Mouse (Mus musculus): ENCODE data around the gene Fbf1. TPM values are rescaled to one million over a fixed set of nuclear protein-coding genes. Genes with fewer than 3 reads are reported as not detected.

The Fbf1 gene
- polyA plus RNA-seq, 1 experiment from 2014 or later = 30.6 TPM

GRCm38 (mm10) chr11:116107777-116108285, 60.1 kb downstream of the Fbf1 start:
- Histone ChIP-seq H3K36me3 (peaks cover 13% of the 10 kb centered on the region; the same call in 1 of the 2 replicates), H3K4me3 (peak overlapping the region; percentile 73), H3K4me1 (peaks cover 80% of the 10 kb centered on the region), H3K9me3 (no peaks in the 10 kb centered on the region), H3K27ac (peak overlapping the region; percentile 88), H3K27me3 (ENCODE audit: insufficient read depth, poor library complexity, severe bottlenecking) (peaks cover 64% of the 10 kb centered on the region)
- DNase-seq (ENCODE audit: low spot score) = no peak
- WGBS = 16% methylated on average over 19 of the region's 19 CpGs

- DNase-seq (ENCODE audit: low spot score) = no peak
- Histone ChIP-seq H3K36me3 (peaks cover 13% of the 10 kb centered on the region; the same call in 1 of the 2 replicates), H3K27me3 (ENCODE audit: insufficient read depth, poor library complexity, severe bottlenecking) (peaks cover 64% of the 10 kb centered on the region), H3K4me3 (peak overlapping the region; percentile 73), H3K27ac (peak overlapping the region; percentile 88), H3K9me3 (no peaks in the 10 kb centered on the region), H3K4me1 (peaks cover 84% of the 10 kb centered on the region)
- WGBS = 33% methylated on average over 14 of the region's 14 CpGs
Measured at GRCm38 (mm10) chr11:116106963-116107776, 60.8 kb downstream of the Fbf1 start.

- DNase-seq (ENCODE audit: low spot score) = no peak
- Histone ChIP-seq H3K9me3 (no peaks in the 10 kb centered on the region), H3K27ac (peak overlapping the region; percentile 88), H3K4me1 (peaks cover 92% of the 10 kb centered on the region), H3K27me3 (ENCODE audit: insufficient read depth, poor library complexity, severe bottlenecking) (peaks cover 56% of the 10 kb centered on the region), H3K4me3 (peak overlapping the region; percentile 73), H3K36me3 (peaks cover 13% of the 10 kb centered on the region; the same call in 1 of the 2 replicates)
- WGBS = 25% methylated on average over 32 of the region's 32 CpGs
Measured at GRCm38 (mm10) chr11:116106154-116106962, 61.6 kb downstream of the Fbf1 start.

GRCm38 (mm10) chr11:116105065-116105464, 62.9 kb downstream of the Fbf1 start:
- 77% methylated on average over 2 of the region's 2 CpGs for WGBS
- no peak for DNase-seq (ENCODE audit: low spot score)
- Histone ChIP-seq H3K9me3 (no peaks in the 10 kb centered on the region), H3K27me3 (ENCODE audit: insufficient read depth, poor library complexity, severe bottlenecking) (peaks cover 43% of the 10 kb centered on the region), H3K4me1 (peaks cover 97% of the 10 kb centered on the region), H3K4me3 (no peak overlapping the region), H3K36me3 (peaks cover 13% of the 10 kb centered on the region; the same call in 1 of the 2 replicates), H3K27ac (peak overlapping the region; percentile 88)

- peaks cover 10% of the 10 kb centered on the region; the same call in 1 of the 2 replicates for H3K36me3 ChIP-seq
- H3K9me3 ChIP-seq = no peaks in the 10 kb centered on the region
- H3K4me1 ChIP-seq = peaks cover 97% of the 10 kb centered on the region
- peaks cover 34% of the 10 kb centered on the region for H3K27me3 ChIP-seq (ENCODE audit: insufficient read depth, poor library complexity, severe bottlenecking)
- peak overlapping the region; percentile 25 for H3K4me3 ChIP-seq
- 35% methylated on average over 14 of the region's 14 CpGs for WGBS
- DNase-seq (ENCODE audit: low spot score) = peak; percentile 96
- H3K27ac ChIP-seq = peak overlapping the region; percentile 88
Measured at GRCm38 (mm10) chr11:116104006-116104646, 63.8 kb downstream of the Fbf1 start.

- peak overlapping the region; percentile 25 for H3K4me3 ChIP-seq
- 66% methylated on average over 12 of the region's 12 CpGs for WGBS
Measured at GRCm38 (mm10) chr11:116103572-116103971, 64.4 kb downstream of the Fbf1 start.

GRCm38 (mm10) chr11:116102472-116102871, 65.5 kb downstream of the Fbf1 start:
- WGBS = 53% methylated on average over 4 of the region's 4 CpGs
- H3K36me3 ChIP-seq = peaks cover 10% of the 10 kb centered on the region; the same call in 1 of the 2 replicates
- H3K27ac ChIP-seq = peak overlapping the region; percentile 89
- H3K9me3 ChIP-seq = no peaks in the 10 kb centered on the region
- H3K4me1 ChIP-seq = peaks cover 88% of the 10 kb centered on the region
- no peak overlapping the region for H3K4me3 ChIP-seq
- peaks cover 17% of the 10 kb centered on the region for H3K27me3 ChIP-seq (ENCODE audit: insufficient read depth, poor library complexity, severe bottlenecking)
- no peak for DNase-seq (ENCODE audit: low spot score)

More at GRCm38 (mm10) chr11:116103572-116103971, 64.4 kb downstream of the Fbf1 start:
- Histone ChIP-seq H3K4me1 (peaks cover 97% of the 10 kb centered on the region), H3K9me3 (no peaks in the 10 kb centered on the region), H3K27ac (peak overlapping the region; percentile 88), H3K27me3 (ENCODE audit: insufficient read depth, poor library complexity, severe bottlenecking) (peaks cover 28% of the 10 kb centered on the region), H3K36me3 (peaks cover 10% of the 10 kb centered on the region; the same call in 1 of the 2 replicates)
- peak; percentile 68 for DNase-seq (ENCODE audit: low spot score)

- Histone ChIP-seq H3K4me3 (0 out of 2 replicates have a peak overlapping the region, but pooled peaks have one; percentile 0), H3K27ac (peak overlapping the region; percentile 89), H3K9me3 (no peaks in the 10 kb centered on the region), H3K27me3 (ENCODE audit: insufficient read depth, poor library complexity, severe bottlenecking) (peaks cover 12% of the 10 kb centered on the region), H3K4me1 (peaks cover 83% of the 10 kb centered on the region), H3K36me3 (peaks cover 10% of the 10 kb centered on the region; the same call in 1 of the 2 replicates)
- 38% methylated on average over 11 of the region's 11 CpGs for WGBS
- no peak for DNase-seq (ENCODE audit: low spot score)
Measured at GRCm38 (mm10) chr11:116101931-116102381, 66.0 kb downstream of the Fbf1 start.

GRCm38 (mm10) chr11:116100839-116101238, 67.1 kb downstream of the Fbf1 start:
- H3K27me3 ChIP-seq (ENCODE audit: insufficient read depth, poor library complexity, severe bottlenecking) = peaks cover under 1% of the 10 kb centered on the region; the same call in 1 of the 2 replicates
- H3K36me3 ChIP-seq = peaks cover 7% of the 10 kb centered on the region; the same call in 1 of the 2 replicates
- no peaks in the 10 kb centered on the region for H3K9me3 ChIP-seq
- 80% methylated on average over 7 of the region's 7 CpGs for whole genome bisulfite sequencing
- no peak overlapping the region for H3K4me3 ChIP-seq
- H3K4me1 ChIP-seq = peaks cover 71% of the 10 kb centered on the region
- H3K27ac ChIP-seq = peak overlapping the region; percentile 89
- no peak for DNase-seq (ENCODE audit: low spot score)

- Histone ChIP-seq H3K27me3 (ENCODE audit: insufficient read depth, poor library complexity, severe bottlenecking) (no peaks in the 10 kb centered on the region), H3K4me3 (no peak overlapping the region), H3K36me3 (peaks cover 4% of the 10 kb centered on the region; the same call in 1 of the 2 replicates), H3K9me3 (no peaks in the 10 kb centered on the region), H3K4me1 (peaks cover 67% of the 10 kb centered on the region), H3K27ac (peak overlapping the region; percentile 89)
- peak; percentile 85 for DNase-seq (ENCODE audit: low spot score)
- WGBS = 29% methylated on average over 6 of the region's 6 CpGs
Measured at GRCm38 (mm10) chr11:116100385-116100784, 67.6 kb downstream of the Fbf1 start.

- Histone ChIP-seq H3K27me3 (ENCODE audit: insufficient read depth, poor library complexity, severe bottlenecking) (no peaks in the 10 kb centered on the region), H3K27ac (peak overlapping the region; percentile 89), H3K4me3 (no peak overlapping the region), H3K9me3 (no peaks in the 10 kb centered on the region), H3K36me3 (0 out of 2 replicates have a peak, but pooled peaks cover 3% of the 10 kb centered on the region), H3K4me1 (peaks cover 58% of the 10 kb centered on the region)
- 85% methylated on average over 6 of the region's 6 CpGs for WGBS
- no peak for DNase-seq (ENCODE audit: low spot score)
Measured at GRCm38 (mm10) chr11:116099462-116099861, 68.5 kb downstream of the Fbf1 start.

All from heart, embryonic 10.5 days (tissue).